Mouse (Mus musculus): ENCODE results near the gene Sbk2. TPM values are rescaled to one million over a fixed set of nuclear protein-coding genes. Genes with fewer than 3 reads are reported as not detected.

The Sbk2 gene
- polyA plus RNA-seq, 1 experiment: not detected

GRCm38 (mm10) chr7:4993347-4993998, 29.3 kb upstream of the Sbk2 start:
- TF ChIP-seq POLR2A (IDR thresholded peaks at IDR 0.05; ENCODE audit: low read depth, low read length) (no peak), CTCF (IDR thresholded peaks at IDR 0.05; ENCODE audit: borderline replicate concordance, insufficient read depth, low read length) (no peak)
- Histone ChIP-seq H3K27ac (ENCODE audit: insufficient read depth, low read length) (no peak overlapping the region), H3K4me3 (ENCODE audit: insufficient read depth, low read length) (no peak overlapping the region)

DNA sequence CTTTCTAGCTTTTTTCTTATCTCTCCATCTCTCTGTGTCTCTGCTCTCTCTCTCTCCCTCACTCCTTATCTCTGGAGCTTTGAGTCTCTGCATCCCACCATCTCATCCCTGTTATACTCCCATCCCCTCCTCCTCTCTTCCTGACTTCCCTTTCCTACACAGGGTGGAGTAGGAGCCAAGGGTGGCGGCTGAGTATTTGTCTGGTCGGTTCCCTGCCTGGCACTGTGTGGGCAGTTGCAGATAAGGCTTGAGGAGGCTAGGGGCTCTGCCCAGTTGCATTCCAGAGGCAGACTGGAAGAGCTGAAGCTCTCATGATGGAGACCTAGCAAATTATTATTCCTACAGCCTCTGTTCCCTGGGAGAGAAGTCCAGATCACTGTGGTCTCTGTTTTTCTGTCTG, 24.0 kb upstream of the Sbk2 start:
- Histone ChIP-seq H3K4me1 (ENCODE audit: control insufficient read depth, insufficient read depth, low read length) (no peaks in the 10 kb centered on the region), H3K4me3 (ENCODE audit: insufficient read depth, low read length) (no peak overlapping the region), H3K27ac (ENCODE audit: insufficient read depth, low read length) (no peak overlapping the region)
- TF ChIP-seq POLR2A (IDR thresholded peaks at IDR 0.05; ENCODE audit: low read depth, low read length) (no peak), CTCF (IDR thresholded peaks at IDR 0.05; ENCODE audit: borderline replicate concordance, insufficient read depth, low read length) (no peak)

More at GRCm38 (mm10) chr7:4993347-4993998, 29.3 kb upstream of the Sbk2 start:
- H3K4me1 ChIP-seq (ENCODE audit: control insufficient read depth, insufficient read depth, low read length): no peaks in the 10 kb centered on the region

DNA sequence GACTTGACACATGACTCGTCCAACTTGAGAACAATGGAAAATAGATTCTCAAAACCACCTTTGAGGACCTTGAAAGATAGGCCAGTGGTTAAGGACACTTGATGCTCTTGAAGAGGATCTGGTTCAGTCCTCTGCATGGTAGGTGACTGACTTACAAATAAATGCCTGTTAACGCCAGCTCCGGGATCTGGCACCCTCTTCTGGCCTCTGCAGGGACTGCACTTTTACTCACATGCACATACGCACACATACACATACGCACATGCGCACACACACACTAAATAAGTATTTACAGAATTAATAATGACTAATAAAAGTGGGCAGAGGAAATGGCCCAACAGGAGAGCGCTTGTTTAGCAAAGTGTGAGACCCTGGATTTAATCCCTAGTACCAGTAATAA, 12.6 kb upstream of the Sbk2 start:
- H3K4me3 ChIP-seq (ENCODE audit: insufficient read depth, low read length): no peak overlapping the region
- no peak overlapping the region for H3K27ac ChIP-seq (ENCODE audit: insufficient read depth, low read length)
- TF ChIP-seq POLR2A (IDR thresholded peaks at IDR 0.05; ENCODE audit: low read depth, low read length) (no peak), CTCF (IDR thresholded peaks at IDR 0.05; ENCODE audit: borderline replicate concordance, insufficient read depth, low read length) (no peak)
- no peaks in the 10 kb centered on the region for H3K4me1 ChIP-seq (ENCODE audit: control insufficient read depth, insufficient read depth, low read length)

- Histone ChIP-seq H3K4me3 (ENCODE audit: insufficient read depth, low read length) (no peak overlapping the region), H3K27ac (ENCODE audit: insufficient read depth, low read length) (no peak overlapping the region), H3K4me1 (ENCODE audit: control insufficient read depth, insufficient read depth, low read length) (no peaks in the 10 kb centered on the region)
- TF ChIP-seq POLR2A (IDR thresholded peaks at IDR 0.05; ENCODE audit: low read depth, low read length) (no peak), CTCF (IDR thresholded peaks at IDR 0.05; ENCODE audit: borderline replicate concordance, insufficient read depth, low read length) (no peak)
Measured at GRCm38 (mm10) chr7:4975455-4975854, 11.2 kb upstream of the Sbk2 start.

DNA sequence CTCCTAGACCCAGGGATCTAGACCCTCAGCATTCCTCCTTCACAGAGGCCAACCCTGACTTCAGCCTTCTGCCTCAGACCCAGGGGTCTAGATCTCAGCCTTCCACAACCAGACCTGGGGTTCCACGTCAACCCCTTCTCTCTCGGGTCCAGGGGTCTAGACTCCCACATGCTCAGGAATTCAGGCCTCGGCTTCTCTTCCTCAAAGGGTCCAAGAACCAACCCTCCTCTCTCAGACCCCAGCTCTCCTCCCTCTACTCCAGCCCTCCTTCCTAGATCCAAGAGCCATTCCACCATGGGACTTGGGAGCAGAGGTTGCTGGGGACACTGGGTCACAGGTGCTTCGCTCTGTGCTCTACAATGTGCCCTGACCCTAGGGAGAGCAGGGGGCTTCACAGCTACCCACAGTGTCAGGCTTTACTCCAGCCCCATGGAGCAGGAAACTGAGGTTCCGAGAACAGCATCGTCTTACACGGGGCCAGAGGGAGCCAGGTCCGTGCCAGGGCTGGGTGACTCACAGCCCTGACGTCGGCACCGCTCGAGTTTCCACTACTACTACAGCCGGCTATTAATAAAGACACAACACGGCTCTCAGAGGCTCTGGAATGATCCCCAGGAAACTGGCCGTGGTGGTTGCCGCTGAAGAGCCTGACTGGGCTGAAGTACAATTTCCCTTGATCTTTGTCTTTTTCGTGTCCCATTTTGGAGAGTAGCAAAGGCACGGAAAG, 8.3 kb upstream of the Sbk2 start:
- TF ChIP-seq POLR2A (IDR thresholded peaks at IDR 0.05; ENCODE audit: low read depth, low read length): no peak
- TF ChIP-seq CTCF (IDR thresholded peaks at IDR 0.05; ENCODE audit: borderline replicate concordance, insufficient read depth, low read length): no peak
- Histone ChIP-seq H3K4me3 (ENCODE audit: insufficient read depth, low read length) (no peak overlapping the region), H3K27ac (ENCODE audit: insufficient read depth, low read length) (no peak overlapping the region), H3K4me1 (ENCODE audit: control insufficient read depth, insufficient read depth, low read length) (no peaks in the 10 kb centered on the region)

DNA sequence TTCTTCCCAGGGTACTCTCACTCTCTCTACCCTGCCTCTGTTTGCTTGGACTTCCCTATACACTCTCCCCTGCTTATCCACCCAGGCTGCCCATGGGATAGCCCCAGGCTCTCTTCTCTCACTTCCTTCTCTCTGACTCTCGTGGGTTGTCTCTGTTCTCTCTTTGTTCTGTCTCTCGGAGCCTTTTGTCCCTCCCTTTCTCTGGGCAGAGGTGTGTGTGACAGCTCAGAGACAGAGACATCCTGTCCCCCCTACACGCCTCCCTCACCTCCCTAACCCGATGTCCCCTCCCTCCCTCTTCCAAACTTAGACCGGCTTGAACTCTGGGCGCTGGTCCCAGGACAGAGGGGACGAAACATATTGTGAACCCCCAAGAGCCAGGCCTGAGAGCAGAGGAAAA, 7.5 kb upstream of the Sbk2 start:
- no peak overlapping the region for H3K4me3 ChIP-seq (ENCODE audit: insufficient read depth, low read length)
- TF ChIP-seq POLR2A (IDR thresholded peaks at IDR 0.05; ENCODE audit: low read depth, low read length) (no peak), CTCF (IDR thresholded peaks at IDR 0.05; ENCODE audit: borderline replicate concordance, insufficient read depth, low read length) (no peak)
- no peak overlapping the region for H3K27ac ChIP-seq (ENCODE audit: insufficient read depth, low read length)
- no peaks in the 10 kb centered on the region for H3K4me1 ChIP-seq (ENCODE audit: control insufficient read depth, insufficient read depth, low read length)

- H3K4me1 ChIP-seq (ENCODE audit: control insufficient read depth, insufficient read depth, low read length): no peaks in the 10 kb centered on the region
- no peak within 1 kb of the TSS for H3K4me3 ChIP-seq (ENCODE audit: insufficient read depth, low read length)
- TF ChIP-seq POLR2A (IDR thresholded peaks at IDR 0.05; ENCODE audit: low read depth, low read length): no peak
- TF ChIP-seq CTCF (IDR thresholded peaks at IDR 0.05; ENCODE audit: borderline replicate concordance, insufficient read depth, low read length): no peak
- H3K27ac ChIP-seq (ENCODE audit: insufficient read depth, low read length): no peak within 1 kb of the TSS
Measured at GRCm38 (mm10) chr7:4971068-4971467, 6.9 kb upstream of the Sbk2 start, which contains the start of gene Sbk3. Gene Sbk3, minus strand, starts transcription at chr7:4971168.

- TF ChIP-seq POLR2A (IDR thresholded peaks at IDR 0.05; ENCODE audit: low read depth, low read length) (no peak), CTCF (IDR thresholded peaks at IDR 0.05; ENCODE audit: borderline replicate concordance, insufficient read depth, low read length) (no peak)
- Histone ChIP-seq H3K27ac (ENCODE audit: insufficient read depth, low read length) (no peak overlapping the region), H3K4me1 (ENCODE audit: control insufficient read depth, insufficient read depth, low read length) (peaks cover 2% of the 10 kb centered on the region)
Measured at GRCm38 (mm10) chr7:4964988-4965387, 782 bp upstream of the Sbk2 start.

DNA sequence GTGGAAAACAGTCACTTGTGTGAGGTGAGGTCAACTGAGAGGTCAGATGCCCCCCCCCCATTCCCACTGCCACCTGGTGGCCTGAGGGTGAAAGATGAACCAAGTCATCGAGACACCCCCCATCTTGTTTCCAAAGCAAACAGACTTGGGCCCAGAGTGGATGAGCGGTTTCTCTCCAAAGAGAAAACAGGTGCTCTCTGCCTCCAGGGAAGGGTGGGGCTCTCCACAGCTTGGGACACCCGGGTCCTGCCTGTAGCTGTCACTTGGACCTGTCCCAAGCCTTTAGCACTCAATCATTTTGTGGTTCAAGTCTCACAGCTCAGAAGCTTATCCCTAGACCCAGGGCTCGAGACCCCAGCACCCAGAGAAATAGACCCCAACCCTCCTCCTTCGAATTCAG, 679 bp downstream of the Sbk2 start:
- Histone ChIP-seq H3K4me1 (ENCODE audit: control insufficient read depth, insufficient read depth, low read length) (peaks cover 2% of the 10 kb centered on the region), H3K4me3 (ENCODE audit: insufficient read depth, low read length) (no peak overlapping the region), H3K27ac (ENCODE audit: insufficient read depth, low read length) (no peak overlapping the region)
- TF ChIP-seq POLR2A (IDR thresholded peaks at IDR 0.05; ENCODE audit: low read depth, low read length) (no peak), CTCF (IDR thresholded peaks at IDR 0.05; ENCODE audit: borderline replicate concordance, insufficient read depth, low read length) (no peak)

More at GRCm38 (mm10) chr7:4964988-4965387, 782 bp upstream of the Sbk2 start:
- H3K4me3 ChIP-seq (ENCODE audit: insufficient read depth, low read length): no peak overlapping the region

- H3K27ac ChIP-seq (ENCODE audit: insufficient read depth, low read length): no peak overlapping the region
- peaks cover 2% of the 10 kb centered on the region for H3K4me1 ChIP-seq (ENCODE audit: control insufficient read depth, insufficient read depth, low read length)
- no peak for TF ChIP-seq POLR2A (IDR thresholded peaks at IDR 0.05; ENCODE audit: low read depth, low read length)
- no peak for TF ChIP-seq CTCF (IDR thresholded peaks at IDR 0.05; ENCODE audit: borderline replicate concordance, insufficient read depth, low read length)
Measured at GRCm38 (mm10) chr7:4957361-4957760, 6.8 kb downstream of the Sbk2 start.

More at GRCm38 (mm10) chr7:4957361-4957760, 6.8 kb downstream of the Sbk2 start:
- H3K4me3 ChIP-seq (ENCODE audit: insufficient read depth, low read length): no peak overlapping the region

All from embryonic fibroblast, embryonic 13.5 days (primary cell).